Mouse (Mus musculus) heart, postnatal 25 days (tissue): ENCODE measurements around the gene Sult2b1. TPM values are rescaled to one million over a fixed set of nuclear protein-coding genes. Genes with fewer than 3 reads are reported as not detected.

Source experiments
- DNase-seq: peaks from one replicate; pipeline ENCODE4 v3.0.0; 2022; ENCODE audit warnings: low spot score
- intact Hi-C: fragments of 180-260 bp; cut with DNase I; formaldehyde crosslinking; loops from one replicate; pipeline ENCODE4 v1.15.1; 2025
- total RNA-seq, 2 experiments: library from RNA; stranded (reverse); gene quantifications; 2 replicates each; pipeline ENCODE4 v1.2.3; 2021

Sult2b1 gene
- total RNA-seq, 2 experiments from 2014 or later: not detected

- intact Hi-C loops: no loop called here
- no peak for DNase-seq
Observed at GRCm38 (mm10) chr7:45730727-45731431, 53.6 kb downstream of the Sult2b1 start.

GRCm38 (mm10) chr7:45727625-45728024, 56.8 kb downstream of the Sult2b1 start:
- intact Hi-C loops: no loop called here
- no peak for DNase-seq

- DNase-seq: no peak
- intact Hi-C loops: no loop called here
Observed at GRCm38 (mm10) chr7:45726419-45726818, 58.0 kb downstream of the Sult2b1 start.

GRCm38 (mm10) chr7:45725713-45726112, 58.8 kb downstream of the Sult2b1 start, which contains the start of gene Spaca4:
Gene Spaca4, minus strand, starts transcription at chr7:45725813.
- intact Hi-C loops: no loop called here
- no peak for DNase-seq

GRCm38 (mm10) chr7:45725151-45725550, 59.3 kb downstream of the Sult2b1 start:
- intact Hi-C loops: no loop called here
- DNase-seq: no peak

- no peak for DNase-seq
- intact Hi-C loops: no loop called here
Observed at GRCm38 (mm10) chr7:45723781-45724180, 60.7 kb downstream of the Sult2b1 start.

- intact Hi-C loops: no loop called here
- DNase-seq: no peak
Observed at GRCm38 (mm10) chr7:45723301-45723700, 61.2 kb downstream of the Sult2b1 start.

- intact Hi-C loops: no loop called here
- DNase-seq: no peak
Observed at GRCm38 (mm10) chr7:45722348-45722713, 62.1 kb downstream of the Sult2b1 start.

- intact Hi-C loops: no loop called here
- no peak for DNase-seq
Observed at GRCm38 (mm10) chr7:45721642-45722347, 62.7 kb downstream of the Sult2b1 start.

GRCm38 (mm10) chr7:45721234-45721571, 63.3 kb downstream of the Sult2b1 start:
- intact Hi-C loops: no loop called here

GRCm38 (mm10) chr7:45720413-45721233, 63.8 kb downstream of the Sult2b1 start, which contains the start of gene Fam83e:
Gene Fam83e, plus strand, starts transcription at chr7:45721212.
- no peak for DNase-seq
- intact Hi-C loops: no loop called here

More at GRCm38 (mm10) chr7:45721234-45721571, 63.3 kb downstream of the Sult2b1 start:
- no peak for DNase-seq

- no peak for DNase-seq
- intact Hi-C loops: loop anchor here (10.0 kb wide), 1 partner anchor 855 kb away; the partner anchor contains the start of gene Ptov1
Observed at GRCm38 (mm10) chr7:45719738-45720412, 64.6 kb downstream of the Sult2b1 start.

- no peak for DNase-seq
- intact Hi-C loops: loop anchor here (10.0 kb wide), 1 partner anchor 854 kb away; the partner anchor contains the start of gene Ptov1
Observed at GRCm38 (mm10) chr7:45719180-45719579, 65.3 kb downstream of the Sult2b1 start.

- DNase-seq: no peak
- intact Hi-C loops: loop anchor here (10.0 kb wide), 1 partner anchor 854 kb away; the partner anchor contains the start of gene Ptov1
Observed at GRCm38 (mm10) chr7:45718331-45718730, 66.1 kb downstream of the Sult2b1 start.

GRCm38 (mm10) chr7:45717918-45718297, 66.6 kb downstream of the Sult2b1 start, which contains the start of gene Sphk2:
Gene Sphk2, minus strand, starts transcription at chr7:45718002.
- DNase-seq: peak; percentile 97
- intact Hi-C loops: loop anchor here (10.0 kb wide), 1 partner anchor 853 kb away; the partner anchor contains the start of gene Ptov1

- no peak for DNase-seq
Observed at GRCm38 (mm10) chr7:45716952-45717917, 67.2 kb downstream of the Sult2b1 start.

GRCm38 (mm10) chr7:45716460-45716857, 68.0 kb downstream of the Sult2b1 start:
- intact Hi-C loops: loop anchor here (10.0 kb wide), 1 partner anchor 852 kb away; the partner anchor contains the start of gene Ptov1

More at GRCm38 (mm10) chr7:45716952-45717917, 67.2 kb downstream of the Sult2b1 start:
- intact Hi-C loops: loop anchor here (10.0 kb wide), 1 partner anchor 852 kb away; the partner anchor contains the start of gene Ptov1

More at GRCm38 (mm10) chr7:45716460-45716857, 68.0 kb downstream of the Sult2b1 start:
- DNase-seq: no peak
